Mouse (Mus musculus): ENCODE measurements at regions not wholly inside any gene's neighbourhood (a gene's known extent, or its start where the extent isn't known, plus 50 kb on each side); places are given as distances from the start of the nearest gene placed in this dataset.

DNA sequence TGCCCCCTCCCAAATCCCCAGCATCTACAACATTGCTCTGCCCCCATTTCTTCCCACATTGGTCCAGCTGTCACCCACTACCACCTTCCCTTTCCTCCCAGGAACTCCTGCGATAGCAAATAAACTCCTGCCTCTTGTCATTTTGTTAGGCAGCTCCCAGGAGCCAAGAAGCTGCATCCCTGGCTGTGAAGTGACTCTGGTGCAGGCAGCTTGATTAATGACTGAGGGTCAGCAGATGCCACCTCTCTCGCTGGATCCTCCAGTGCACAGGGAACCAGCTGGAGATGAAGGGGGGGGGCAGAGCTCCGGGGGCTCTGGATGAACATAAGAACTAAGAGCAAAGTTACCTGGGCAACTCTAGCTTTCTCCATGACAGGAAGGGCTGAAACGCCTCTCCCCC, 235.2 kb downstream of the Gm45692 start:
- H3K27me3 ChIP-seq (replicated peaks; ENCODE audit: control insufficient read depth, insufficient read depth, low read length) = no peaks in the 10 kb centered on the region
- H3K27ac ChIP-seq (ENCODE audit: low read depth, low read length) = no peak overlapping the region
- H3K4me3 ChIP-seq (ENCODE audit: low read depth, low read length) = no peak overlapping the region
- ATAC-seq (replicated peaks; ENCODE audit: low FRiP score) (no peak), DNase-seq (ENCODE audit: low spot score) (no peak)
- H3K9ac ChIP-seq (ENCODE audit: low read depth, low read length) = no peak overlapping the region
- no peaks in the 10 kb centered on the region for H3K36me3 ChIP-seq (ENCODE audit: control insufficient read depth, insufficient read depth, low read length)
- H3K9me3 ChIP-seq (ENCODE audit: control insufficient read depth, low read length) = no peaks in the 10 kb centered on the region
- H3K4me2 ChIP-seq = no peak overlapping the region
- WGBS = 56% methylated on average over 4 of the region's 4 CpGs
- 0 out of 2 replicates have a peak, but pooled peaks cover 4% of the 10 kb centered on the region for H3K4me1 ChIP-seq (replicated peaks; ENCODE audit: control insufficient read depth, insufficient read depth, low read length)

DNA sequence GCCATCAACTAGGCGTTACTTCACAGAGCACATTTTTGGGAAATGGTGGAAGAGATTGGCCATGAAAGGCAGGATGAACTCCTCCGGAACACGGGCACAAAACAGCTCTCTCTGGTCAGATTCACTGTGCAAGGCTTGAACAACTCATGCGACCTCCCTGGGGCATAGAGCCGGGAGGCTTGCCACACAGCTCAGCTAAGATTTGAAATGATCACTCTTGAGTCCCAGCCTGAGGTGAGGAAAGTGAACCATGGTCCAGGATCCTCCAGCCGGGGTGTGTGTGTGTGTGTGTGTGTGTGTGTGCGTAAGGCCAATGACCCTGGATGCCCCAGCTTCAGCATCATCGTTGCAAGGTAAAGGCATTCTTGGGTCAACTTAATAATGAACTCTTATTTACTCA, 237.5 kb downstream of the Gm45692 start:
- H3K27me3 ChIP-seq (replicated peaks; ENCODE audit: control insufficient read depth, insufficient read depth, low read length) = no peaks in the 10 kb centered on the region
- no peak for ATAC-seq (replicated peaks; ENCODE audit: low FRiP score)
- WGBS = 77% methylated on average over 8 of the region's 8 CpGs
- no peak overlapping the region for H3K27ac ChIP-seq (ENCODE audit: low read depth, low read length)
- H3K4me2 ChIP-seq = no peak overlapping the region
- no peaks in the 10 kb centered on the region for H3K36me3 ChIP-seq (ENCODE audit: control insufficient read depth, insufficient read depth, low read length)
- H3K9me3 ChIP-seq (ENCODE audit: control insufficient read depth, low read length) = no peaks in the 10 kb centered on the region
- no peak overlapping the region for H3K4me3 ChIP-seq (ENCODE audit: low read depth, low read length)
- H3K4me1 ChIP-seq (replicated peaks; ENCODE audit: control insufficient read depth, insufficient read depth, low read length) = no peaks in the 10 kb centered on the region
- no peak overlapping the region for H3K9ac ChIP-seq (ENCODE audit: low read depth, low read length)
- DNase-seq (ENCODE audit: low spot score) = no peak

DNA sequence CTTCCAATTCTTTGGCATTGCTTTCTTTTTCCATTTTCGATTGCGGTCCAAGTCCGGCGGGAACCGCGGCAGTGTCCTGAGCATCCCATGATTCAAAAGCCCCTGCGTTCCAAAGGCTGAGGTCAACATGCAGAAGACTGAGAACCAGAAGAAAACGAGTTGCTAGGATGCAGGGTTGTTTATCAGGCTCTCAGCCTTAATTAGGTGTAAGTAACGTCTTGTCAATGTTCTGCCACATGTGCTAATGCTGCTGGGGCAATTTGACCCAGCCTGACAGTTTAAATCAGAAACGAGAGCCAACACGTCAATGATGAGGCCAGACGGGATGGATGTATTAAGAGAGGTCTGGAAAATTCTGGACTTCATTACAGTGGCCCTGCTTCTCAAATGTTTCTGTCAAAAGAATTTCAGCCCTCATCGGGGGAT, 239.4 kb downstream of the Gm45692 start:
- no peaks in the 10 kb centered on the region for H3K27me3 ChIP-seq (replicated peaks; ENCODE audit: control insufficient read depth, insufficient read depth, low read length)
- WGBS = 66% methylated on average over 13 of the region's 13 CpGs

DNA sequence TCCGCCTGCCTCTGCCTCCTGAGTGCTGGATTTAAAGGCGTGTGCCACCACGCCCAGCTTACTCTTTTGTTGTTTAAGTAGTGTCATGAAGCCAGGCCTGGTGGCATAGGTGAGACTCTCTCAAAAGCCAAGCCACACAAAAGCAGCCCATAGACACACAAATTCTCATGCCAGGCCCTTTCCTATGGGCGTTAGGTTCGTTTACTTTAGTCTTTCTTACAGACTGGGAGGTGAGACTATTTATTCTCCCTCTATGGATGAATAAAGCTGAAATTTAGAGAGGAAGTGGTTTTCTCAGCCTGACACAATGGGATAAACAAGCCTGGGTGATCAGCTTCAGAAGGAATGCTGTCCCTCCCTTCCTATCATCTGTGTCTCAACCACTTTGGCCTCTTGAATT, 243.0 kb downstream of the Gm45692 start:
- H3K4me1 ChIP-seq (replicated peaks; ENCODE audit: control insufficient read depth, insufficient read depth, low read length) = no peaks in the 10 kb centered on the region
- 80% methylated on average over 5 of the region's 5 CpGs for WGBS
- H3K4me3 ChIP-seq (ENCODE audit: low read depth, low read length) = no peak overlapping the region
- no peaks in the 10 kb centered on the region for H3K9me3 ChIP-seq (ENCODE audit: control insufficient read depth, low read length)
- H3K36me3 ChIP-seq (ENCODE audit: control insufficient read depth, insufficient read depth, low read length) = no peaks in the 10 kb centered on the region
- H3K27ac ChIP-seq (ENCODE audit: low read depth, low read length) = no peak overlapping the region
- DNase-seq (ENCODE audit: low spot score) (no peak), ATAC-seq (replicated peaks; ENCODE audit: low FRiP score) (no peak)
- H3K4me2 ChIP-seq = no peak overlapping the region
- no peaks in the 10 kb centered on the region for H3K27me3 ChIP-seq (replicated peaks; ENCODE audit: control insufficient read depth, insufficient read depth, low read length)
- H3K9ac ChIP-seq (ENCODE audit: low read depth, low read length) = no peak overlapping the region

More for the DNA sequence above, 239.4 kb downstream of the Gm45692 start:
- Histone ChIP-seq H3K27ac (ENCODE audit: low read depth, low read length) (no peak overlapping the region), H3K36me3 (ENCODE audit: control insufficient read depth, insufficient read depth, low read length) (no peaks in the 10 kb centered on the region), H3K4me2 (no peak overlapping the region), H3K4me1 (replicated peaks; ENCODE audit: control insufficient read depth, insufficient read depth, low read length) (no peaks in the 10 kb centered on the region), H3K4me3 (ENCODE audit: low read depth, low read length) (no peak overlapping the region), H3K9me3 (ENCODE audit: control insufficient read depth, low read length) (no peaks in the 10 kb centered on the region), H3K9ac (ENCODE audit: low read depth, low read length) (no peak overlapping the region)
- no peak for DNase-seq (ENCODE audit: low spot score)
- no peak for ATAC-seq (replicated peaks; ENCODE audit: low FRiP score)

DNA sequence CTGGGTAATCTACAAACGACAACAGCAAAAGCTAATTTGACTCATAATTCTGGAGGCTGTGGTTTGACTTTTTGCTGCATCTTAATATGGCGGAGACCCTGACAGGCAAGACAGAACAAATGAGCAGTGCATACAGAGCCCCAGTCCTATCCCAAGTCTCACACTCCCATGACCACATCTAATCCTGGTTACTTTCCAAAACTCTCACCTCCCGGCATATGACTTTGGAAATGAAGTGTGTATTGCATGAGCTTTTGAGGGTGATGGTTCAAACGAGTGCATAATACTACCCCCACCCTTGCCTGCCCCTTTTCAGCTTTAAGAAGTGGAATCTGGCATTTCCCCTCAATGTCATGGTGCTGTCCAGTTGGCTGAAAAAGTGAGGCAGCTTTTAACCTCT, 244.3 kb downstream of the Gm45692 start:
- Histone ChIP-seq H3K4me2 (no peak overlapping the region), H3K36me3 (ENCODE audit: control insufficient read depth, insufficient read depth, low read length) (no peaks in the 10 kb centered on the region), H3K4me3 (ENCODE audit: low read depth, low read length) (no peak overlapping the region), H3K9me3 (ENCODE audit: control insufficient read depth, low read length) (no peaks in the 10 kb centered on the region), H3K9ac (ENCODE audit: low read depth, low read length) (no peak overlapping the region), H3K4me1 (replicated peaks; ENCODE audit: control insufficient read depth, insufficient read depth, low read length) (no peaks in the 10 kb centered on the region), H3K27me3 (replicated peaks; ENCODE audit: control insufficient read depth, insufficient read depth, low read length) (no peaks in the 10 kb centered on the region), H3K27ac (ENCODE audit: low read depth, low read length) (no peak overlapping the region)
- ATAC-seq (replicated peaks; ENCODE audit: low FRiP score) (no peak), DNase-seq (ENCODE audit: low spot score) (no peak)
- WGBS = 85% methylated on average over 4 of the region's 4 CpGs

DNA sequence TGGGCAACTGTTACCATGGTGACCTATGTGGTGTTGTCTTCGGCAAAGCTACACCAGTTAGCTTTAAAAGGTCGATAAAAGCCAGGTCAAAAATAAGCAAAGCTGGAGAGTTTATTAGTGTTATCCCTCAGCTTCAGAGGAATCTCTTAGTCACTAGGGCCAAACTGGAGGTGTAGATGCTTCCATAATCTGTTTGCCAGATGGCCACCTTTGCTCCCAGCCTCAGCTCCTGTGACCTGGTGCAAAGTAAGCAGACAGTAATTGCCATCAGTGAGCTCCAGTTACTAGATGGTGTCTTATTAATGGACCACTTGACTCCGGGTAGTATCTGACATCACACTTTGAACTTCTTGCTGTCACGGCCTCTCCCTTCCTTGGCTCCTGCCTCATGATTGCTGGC, 245.3 kb downstream of the Gm45692 start:
- 65% methylated on average over 4 of the region's 4 CpGs for WGBS
- no peak overlapping the region for H3K4me2 ChIP-seq
- no peaks in the 10 kb centered on the region for H3K9me3 ChIP-seq (ENCODE audit: control insufficient read depth, low read length)
- no peaks in the 10 kb centered on the region for H3K4me1 ChIP-seq (replicated peaks; ENCODE audit: control insufficient read depth, insufficient read depth, low read length)
- H3K9ac ChIP-seq (ENCODE audit: low read depth, low read length) = no peak overlapping the region
- DNase-seq (ENCODE audit: low spot score) (no peak), ATAC-seq (replicated peaks; ENCODE audit: low FRiP score) (no peak)
- no peaks in the 10 kb centered on the region for H3K27me3 ChIP-seq (replicated peaks; ENCODE audit: control insufficient read depth, insufficient read depth, low read length)
- H3K4me3 ChIP-seq (ENCODE audit: low read depth, low read length) = no peak overlapping the region
- no peak overlapping the region for H3K27ac ChIP-seq (ENCODE audit: low read depth, low read length)
- H3K36me3 ChIP-seq (ENCODE audit: control insufficient read depth, insufficient read depth, low read length) = no peaks in the 10 kb centered on the region

DNA sequence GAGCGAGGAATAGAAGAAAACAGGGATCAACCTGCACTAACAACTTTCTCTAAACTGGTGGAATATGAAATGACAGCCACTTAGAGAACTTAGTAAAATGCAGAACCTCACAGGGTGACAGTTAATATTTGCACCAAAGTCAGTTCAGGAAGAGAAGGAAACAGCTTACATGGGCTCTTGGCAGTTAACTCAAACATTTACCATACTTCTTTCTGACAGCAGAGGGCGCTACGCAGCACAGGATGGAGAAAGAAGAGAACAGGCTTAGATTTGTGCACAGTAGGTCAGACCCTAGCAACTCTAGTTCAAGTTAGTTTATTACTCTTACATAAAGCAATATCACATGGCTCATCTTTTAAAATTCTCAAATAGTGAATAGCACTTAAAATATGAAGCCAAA, 261.3 kb downstream of the Gm45692 start:
- H3K4me2 ChIP-seq = no peak overlapping the region
- H3K4me3 ChIP-seq (ENCODE audit: low read depth, low read length) = no peak overlapping the region
- no peaks in the 10 kb centered on the region for H3K36me3 ChIP-seq (ENCODE audit: control insufficient read depth, insufficient read depth, low read length)
- 31% methylated on average over 3 of the region's 3 CpGs for WGBS
- H3K9me3 ChIP-seq (ENCODE audit: control insufficient read depth, low read length) = no peaks in the 10 kb centered on the region
- H3K27me3 ChIP-seq (replicated peaks; ENCODE audit: control insufficient read depth, insufficient read depth, low read length) = no peaks in the 10 kb centered on the region
- ATAC-seq (replicated peaks; ENCODE audit: low FRiP score) (no peak), DNase-seq (ENCODE audit: low spot score) (no peak)
- no peak overlapping the region for H3K27ac ChIP-seq (ENCODE audit: low read depth, low read length)
- no peaks in the 10 kb centered on the region for H3K4me1 ChIP-seq (replicated peaks; ENCODE audit: control insufficient read depth, insufficient read depth, low read length)
- no peak overlapping the region for H3K9ac ChIP-seq (ENCODE audit: low read depth, low read length)

DNA sequence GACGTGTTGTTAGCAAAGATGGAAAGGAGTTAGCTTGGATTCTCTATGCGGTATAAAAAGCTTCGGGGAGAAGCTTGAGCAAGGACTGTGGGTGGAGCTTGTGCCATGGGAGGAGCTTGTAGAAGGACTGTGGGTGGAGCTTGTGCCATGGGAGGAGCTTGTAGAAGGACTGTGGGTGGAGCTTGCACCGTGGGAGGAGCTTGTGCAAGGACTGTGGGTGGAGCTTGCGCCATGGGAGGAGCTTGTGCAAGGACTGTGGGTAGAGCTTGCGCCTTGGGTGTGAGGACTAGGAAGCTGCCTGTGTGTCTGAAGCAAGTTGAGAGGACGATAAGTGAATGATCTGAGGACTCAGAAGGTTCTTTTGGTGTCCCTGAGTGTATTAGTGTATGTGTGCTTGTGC, 263.1 kb downstream of the Gm45692 start:
- no peak overlapping the region for H3K9ac ChIP-seq (ENCODE audit: low read depth, low read length)
- 80% methylated on average over 7 of the region's 7 CpGs for WGBS
- no peak overlapping the region for H3K27ac ChIP-seq (ENCODE audit: low read depth, low read length)
- no peaks in the 10 kb centered on the region for H3K36me3 ChIP-seq (ENCODE audit: control insufficient read depth, insufficient read depth, low read length)
- DNase-seq (ENCODE audit: low spot score) = no peak
- no peaks in the 10 kb centered on the region for H3K4me1 ChIP-seq (replicated peaks; ENCODE audit: control insufficient read depth, insufficient read depth, low read length)
- no peak overlapping the region for H3K4me3 ChIP-seq (ENCODE audit: low read depth, low read length)
- H3K27me3 ChIP-seq (replicated peaks; ENCODE audit: control insufficient read depth, insufficient read depth, low read length) = no peaks in the 10 kb centered on the region
- H3K4me2 ChIP-seq = no peak overlapping the region
- no peaks in the 10 kb centered on the region for H3K9me3 ChIP-seq (ENCODE audit: control insufficient read depth, low read length)
- no peak for ATAC-seq (replicated peaks; ENCODE audit: low FRiP score)

DNA sequence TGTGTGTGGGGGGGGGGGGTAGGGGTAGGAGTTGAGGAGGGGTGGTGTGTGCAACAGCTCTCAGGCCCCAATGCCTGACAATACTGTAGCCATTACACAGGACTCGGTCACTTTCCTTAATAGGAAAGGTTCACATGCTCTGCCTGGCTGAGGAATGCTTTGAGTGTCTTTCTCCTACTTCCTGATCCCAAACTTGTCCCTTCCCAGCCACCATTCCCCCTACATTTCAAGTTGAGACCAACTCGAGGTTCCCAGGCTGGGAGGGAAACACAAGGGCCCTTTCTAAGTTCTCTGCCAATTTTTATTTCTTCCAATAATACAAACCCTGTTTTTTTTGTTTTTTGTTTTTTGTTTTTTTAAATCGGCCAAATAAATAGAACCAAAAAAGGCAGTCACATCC, 264.6 kb downstream of the Gm45692 start:
- Histone ChIP-seq H3K27me3 (replicated peaks; ENCODE audit: control insufficient read depth, insufficient read depth, low read length) (no peaks in the 10 kb centered on the region), H3K4me3 (ENCODE audit: low read depth, low read length) (no peak overlapping the region), H3K4me2 (no peak overlapping the region), H3K9ac (ENCODE audit: low read depth, low read length) (no peak overlapping the region), H3K4me1 (replicated peaks; ENCODE audit: control insufficient read depth, insufficient read depth, low read length) (no peaks in the 10 kb centered on the region), H3K27ac (ENCODE audit: low read depth, low read length) (no peak overlapping the region), H3K36me3 (ENCODE audit: control insufficient read depth, insufficient read depth, low read length) (no peaks in the 10 kb centered on the region), H3K9me3 (ENCODE audit: control insufficient read depth, low read length) (no peaks in the 10 kb centered on the region)
- no peak for DNase-seq (ENCODE audit: low spot score)
- WGBS = 50% methylated on average over 3 of the region's 3 CpGs
- no peak for ATAC-seq (replicated peaks; ENCODE audit: low FRiP score)
